Mouse (Mus musculus) Muller cell, postnatal 12 days (primary cell): ENCODE measurements at regions not wholly inside any gene's neighbourhood (a gene's known extent, or its start where the extent isn't known, plus 50 kb on each side); places are given as distances from the start of the nearest gene placed in this dataset.

Experiments used
- DNase-seq: peaks from one replicate; pipeline ENCODE4 v3.0.0-alpha.2; 2015; ENCODE audit errors: inconsistent ontology term

GRCm38 (mm10) chr14:37296531-37296930 is 161.5 kb upstream of the Ghitm start:
- no peak for DNase-seq

- peak; percentile 37 for DNase-seq
Observed at GRCm38 (mm10) chr14:37292084-37292860, 157.2 kb upstream of the Ghitm start.

- DNase-seq, result no peak
Observed at GRCm38 (mm10) chr14:37284391-37284790, 149.3 kb upstream of the Ghitm start.

DNA sequence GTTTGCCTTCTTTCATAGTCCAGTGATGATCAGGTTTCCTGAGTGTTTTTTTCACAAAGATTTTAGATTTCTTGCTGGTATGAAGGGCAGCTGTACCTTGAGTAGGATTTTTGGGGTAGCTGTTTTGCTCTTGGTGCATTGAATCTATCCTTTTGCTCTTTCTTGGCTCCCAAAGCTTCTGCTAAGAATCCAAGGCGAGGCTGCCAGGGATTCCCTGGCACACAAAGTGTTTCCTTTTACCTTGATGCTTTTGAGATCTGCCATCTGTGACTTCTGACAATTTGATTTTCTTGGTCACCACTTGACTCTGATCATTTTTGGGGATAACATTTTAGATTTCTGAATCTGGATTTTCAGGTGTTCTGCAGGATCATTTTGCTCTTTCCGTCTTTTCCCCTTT is 144.3 kb upstream of the Ghitm start:
- DNase-seq, result no peak

DNA sequence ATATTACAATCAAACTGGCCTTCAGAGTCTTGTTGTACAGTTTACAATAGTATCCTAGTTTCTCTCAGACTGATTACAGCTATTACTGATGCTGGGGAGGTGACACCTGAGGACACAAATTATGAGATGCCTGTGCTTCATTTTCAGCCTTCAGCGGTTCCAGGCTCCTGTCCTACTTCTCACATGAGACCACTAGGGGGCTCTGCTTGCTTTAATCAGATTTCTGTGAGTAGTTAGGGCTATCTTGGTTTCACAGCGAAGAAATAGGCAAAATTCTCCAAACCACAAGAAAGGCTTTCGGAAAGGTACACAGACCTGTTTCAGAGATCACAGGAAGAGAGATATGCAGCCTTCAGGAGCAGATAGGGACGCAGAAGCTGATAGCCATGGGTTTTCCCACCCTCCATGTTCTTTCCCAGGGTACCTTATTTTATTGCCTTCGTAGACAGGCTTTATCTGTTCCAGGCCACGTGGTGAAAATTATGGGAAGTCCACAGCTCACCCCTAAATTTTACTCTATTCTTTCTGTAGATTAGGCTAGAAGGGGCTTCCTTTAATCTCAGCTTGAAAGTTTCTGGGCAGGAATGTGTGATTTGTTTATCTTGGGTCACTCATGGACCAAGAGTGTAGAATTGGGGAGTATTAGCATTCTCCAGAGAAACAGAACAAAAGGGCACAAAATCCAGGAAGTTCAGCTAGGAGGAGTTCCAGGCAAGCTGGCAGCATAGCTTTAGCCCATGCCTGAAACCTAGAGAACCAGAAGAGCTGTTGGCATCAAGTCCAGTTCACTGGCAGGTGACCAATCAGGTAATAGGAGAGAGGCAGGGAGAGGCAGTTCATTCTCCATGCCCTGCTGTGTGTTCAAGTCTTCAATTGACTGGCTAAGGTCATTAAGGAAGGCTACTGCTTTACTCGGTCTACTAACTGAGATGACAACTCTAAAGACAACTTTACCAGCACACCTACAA is 141.9 kb upstream of the Ghitm start:
- DNase-seq, result peak; percentile 36

- DNase-seq, result no peak
Observed at GRCm38 (mm10) chr14:37272063-37272462, 137.0 kb upstream of the Ghitm start.

GRCm38 (mm10) chr14:37271015-37271933 is 136.2 kb upstream of the Ghitm start:
- peak; percentile 40 for DNase-seq

DNA sequence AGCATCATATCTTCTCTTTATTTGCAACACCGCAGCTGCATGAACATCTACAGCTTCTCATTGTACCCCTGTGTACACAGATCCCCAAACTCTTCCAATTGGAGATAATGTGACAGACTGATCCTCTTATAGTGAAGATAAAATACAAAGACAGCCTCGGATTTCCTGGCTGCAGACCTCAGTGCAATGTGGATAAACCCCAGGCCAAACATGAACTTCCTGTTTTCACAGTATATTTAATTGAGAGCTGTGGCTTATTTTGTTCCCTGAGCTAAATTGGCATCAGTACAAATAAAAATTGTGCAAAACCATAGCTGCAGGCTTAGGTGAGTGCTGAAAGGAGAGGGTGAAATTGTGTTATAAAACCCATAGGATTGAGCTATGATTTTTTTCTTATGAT is 134.8 kb upstream of the Ghitm start:
- no peak for DNase-seq

DNA sequence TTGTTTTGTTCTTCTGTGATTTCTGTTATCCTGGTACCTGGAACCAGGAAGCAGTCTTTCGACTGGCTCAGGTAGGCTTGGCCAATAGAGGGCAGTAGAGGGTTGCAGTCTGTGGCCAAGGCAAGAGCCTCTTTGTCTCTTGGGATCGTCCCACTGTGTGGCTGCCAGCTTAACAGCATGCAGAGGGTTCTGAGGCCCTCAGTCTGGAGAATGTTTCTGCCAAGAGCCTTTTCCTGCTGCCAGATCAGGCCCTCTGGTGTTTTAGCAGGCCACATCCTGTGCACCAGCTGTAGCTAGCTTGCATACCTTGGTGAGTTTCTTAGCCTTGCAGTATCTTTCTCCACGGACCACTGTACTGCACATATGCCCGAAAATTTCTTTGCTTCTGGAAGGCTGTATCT is 103.6 kb upstream of the Ghitm start:
- DNase-seq, result peak; percentile 84

DNA sequence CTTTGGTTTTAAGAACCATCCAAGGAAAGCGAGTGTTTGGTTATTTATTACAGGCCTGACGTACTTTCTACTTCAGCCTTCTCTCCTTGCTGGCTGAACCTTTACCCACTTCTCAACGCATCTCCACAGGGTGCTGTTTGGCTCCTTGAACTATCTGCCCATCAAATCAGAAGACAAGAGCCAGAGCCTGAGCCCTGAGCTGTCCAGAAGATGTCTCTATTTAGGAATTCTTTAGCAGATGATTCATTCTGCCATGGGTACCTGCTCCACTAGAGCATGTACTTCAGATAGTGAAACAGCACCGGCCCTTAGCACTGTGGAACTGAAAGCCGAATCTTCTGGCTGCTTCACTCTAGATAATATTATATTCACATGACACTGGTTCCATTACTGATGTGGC is 102.1 kb upstream of the Ghitm start:
- no peak for DNase-seq

- no peak for DNase-seq
Observed at GRCm38 (mm10) chr14:37208256-37208655, 73.2 kb upstream of the Ghitm start.

GRCm38 (mm10) chr14:37189795-37190194 is 54.7 kb upstream of the Ghitm start:
- no peak for DNase-seq
